Mouse (Mus musculus): ENCODE measurements around the gene Fgfr2.

The Fgfr2 gene

DNA sequence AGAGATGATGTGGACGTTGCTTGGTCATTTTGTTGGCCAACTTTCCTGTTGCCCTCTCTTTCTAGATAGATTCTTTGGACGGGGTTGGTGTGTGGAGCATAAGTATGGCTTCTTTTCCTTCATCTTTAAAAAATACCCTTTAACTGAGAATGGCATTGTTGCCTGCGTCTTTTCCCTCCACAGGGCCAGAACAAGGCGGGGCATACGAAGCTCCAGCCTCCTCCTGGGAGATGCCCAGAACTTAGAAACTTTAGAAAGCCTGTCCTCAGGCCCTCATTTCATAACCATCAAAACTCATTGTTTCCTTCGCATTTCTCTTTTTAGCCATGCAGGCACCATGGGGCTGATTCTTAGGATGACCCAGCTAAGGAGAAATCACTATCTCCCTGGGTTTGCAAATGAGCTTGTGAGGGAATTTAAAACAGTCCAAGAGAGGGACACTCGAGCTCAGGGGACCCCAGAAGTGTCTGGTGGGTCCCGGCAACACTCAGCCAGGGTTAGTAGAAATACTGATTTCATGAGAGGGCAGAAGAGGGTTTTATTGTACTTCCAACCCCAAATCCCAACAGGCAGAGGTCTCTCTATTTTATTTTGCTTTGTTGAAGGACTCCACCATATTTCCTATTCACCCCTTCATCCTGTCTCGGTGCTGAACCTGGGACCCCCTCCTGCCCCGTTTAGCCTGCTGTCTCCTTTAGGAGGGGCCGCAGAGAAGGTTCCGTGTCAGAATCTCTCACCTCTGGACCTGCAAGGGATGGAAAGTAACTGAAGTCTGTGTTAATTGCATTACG, 2754.9 kb downstream of the Fgfr2 start:
- Histone ChIP-seq H3K36me3 (ENCODE audit: control insufficient read depth, insufficient read depth, low read length, poor library complexity, severe bottlenecking) (no peaks in the 10 kb centered on the region), H3K27me3 (ENCODE audit: control insufficient read depth, insufficient read depth, low read length, poor library complexity, severe bottlenecking) (no peaks in the 10 kb centered on the region)
- no peak for DNase-seq (ENCODE audit: low read depth, low spot score)

DNA sequence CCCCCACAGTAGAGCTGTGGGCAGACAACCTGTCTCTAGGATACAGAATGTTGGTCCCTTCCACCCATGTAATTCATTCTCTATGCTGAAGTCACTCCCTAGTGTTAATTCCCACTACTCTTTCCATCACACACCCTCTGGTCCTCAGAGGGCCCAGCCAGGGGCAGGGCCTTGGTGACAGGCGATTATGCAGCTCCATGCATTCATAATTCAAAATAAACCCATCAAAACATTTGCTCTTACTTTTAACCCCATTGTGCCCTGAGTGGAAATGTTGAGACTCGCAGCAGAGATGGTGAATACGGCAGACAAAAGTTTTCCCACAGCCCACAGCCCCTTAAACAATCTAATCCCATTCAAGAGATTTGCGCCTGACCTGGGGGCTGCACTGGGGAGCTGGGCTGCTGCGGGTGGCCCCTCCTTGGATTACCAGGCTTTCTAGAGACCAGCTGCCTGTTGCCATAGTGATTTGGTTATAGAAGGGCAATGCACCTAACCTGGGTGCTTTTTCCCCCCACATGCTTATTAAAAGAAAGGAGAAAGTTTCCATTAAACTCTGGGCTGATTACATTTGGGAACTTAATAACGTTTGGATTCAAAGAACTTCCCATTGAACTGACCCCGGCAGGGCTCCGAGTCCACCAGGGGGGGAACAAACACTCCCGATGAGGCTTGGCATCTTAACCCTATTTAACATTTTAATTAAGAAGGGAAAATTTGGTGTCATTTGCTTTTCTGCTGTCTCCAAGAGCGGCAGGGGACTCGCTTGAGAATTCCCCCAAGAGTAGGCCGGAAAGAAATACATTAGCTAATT, 2755.7 kb downstream of the Fgfr2 start:
- Histone ChIP-seq H3K27me3 (ENCODE audit: control insufficient read depth, insufficient read depth, low read length, poor library complexity, severe bottlenecking) (no peaks in the 10 kb centered on the region), H3K36me3 (ENCODE audit: control insufficient read depth, insufficient read depth, low read length, poor library complexity, severe bottlenecking) (no peaks in the 10 kb centered on the region)
- DNase-seq (ENCODE audit: low read depth, low spot score): no peak

DNA sequence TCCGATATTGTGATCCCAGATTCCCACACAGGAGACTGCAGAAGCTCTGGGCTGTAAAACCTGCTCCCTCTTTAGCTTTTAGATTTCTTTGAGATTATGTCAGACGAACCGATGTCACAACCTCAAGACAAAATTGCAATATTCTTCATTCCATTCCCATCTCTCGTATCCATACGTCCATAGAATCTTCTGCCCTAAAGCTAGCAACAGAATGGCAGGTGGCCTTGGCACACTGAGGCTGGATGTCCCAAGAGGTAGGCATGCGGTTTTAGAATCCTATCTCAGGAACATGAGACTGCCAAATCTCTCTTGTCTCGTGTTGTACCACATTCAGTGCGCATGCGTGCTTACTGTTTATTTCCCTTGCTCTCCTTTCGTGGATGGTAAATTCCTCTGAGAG, 2757.4 kb downstream of the Fgfr2 start:
- H3K36me3 ChIP-seq (ENCODE audit: control insufficient read depth, insufficient read depth, low read length, poor library complexity, severe bottlenecking): no peaks in the 10 kb centered on the region
- DNase-seq (ENCODE audit: low read depth, low spot score): no peak

DNA sequence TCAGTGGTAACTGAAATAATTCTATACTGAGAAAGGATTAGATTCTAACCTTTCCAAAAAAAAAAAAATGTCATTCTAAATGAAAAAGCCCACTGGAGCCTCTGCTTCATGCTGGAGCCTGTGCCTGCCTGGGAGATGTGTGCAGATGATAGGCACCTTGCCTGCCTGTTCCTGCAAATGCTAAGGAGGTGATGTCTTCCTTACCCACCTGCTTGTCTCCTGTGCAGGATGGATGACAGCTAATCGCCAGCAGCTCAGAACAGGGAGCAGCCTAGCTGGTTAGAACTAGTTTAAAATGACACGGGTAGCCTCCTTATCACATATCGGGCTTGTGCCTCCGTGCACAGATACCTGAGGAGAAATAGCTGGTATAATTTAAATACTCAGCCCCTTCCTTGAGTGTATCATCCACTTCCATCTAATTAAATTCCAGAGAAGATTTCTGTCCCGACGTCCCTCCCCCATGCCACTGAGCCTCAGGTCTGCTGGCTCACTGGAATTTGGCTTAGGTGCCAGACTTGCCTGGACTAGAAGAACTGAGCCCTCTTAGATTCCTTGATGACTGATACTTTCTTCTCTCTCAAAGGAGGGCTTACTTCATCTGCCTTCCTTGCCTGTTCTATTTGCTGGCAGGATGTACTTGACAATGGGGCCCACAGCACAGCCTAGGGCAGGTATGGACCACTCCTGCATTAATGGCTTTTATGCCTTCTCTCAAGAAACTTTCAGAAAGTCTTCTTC, 2782.6 kb downstream of the Fgfr2 start:
- Histone ChIP-seq H3K36me3 (ENCODE audit: control insufficient read depth, insufficient read depth, low read length, poor library complexity, severe bottlenecking) (no peaks in the 10 kb centered on the region), H3K27me3 (ENCODE audit: control insufficient read depth, insufficient read depth, low read length, poor library complexity, severe bottlenecking) (no peaks in the 10 kb centered on the region)
- DNase-seq (ENCODE audit: low read depth, low spot score): no peak

More for the DNA sequence above, 2757.4 kb downstream of the Fgfr2 start:
- H3K27me3 ChIP-seq (ENCODE audit: control insufficient read depth, insufficient read depth, low read length, poor library complexity, severe bottlenecking): no peaks in the 10 kb centered on the region

DNA sequence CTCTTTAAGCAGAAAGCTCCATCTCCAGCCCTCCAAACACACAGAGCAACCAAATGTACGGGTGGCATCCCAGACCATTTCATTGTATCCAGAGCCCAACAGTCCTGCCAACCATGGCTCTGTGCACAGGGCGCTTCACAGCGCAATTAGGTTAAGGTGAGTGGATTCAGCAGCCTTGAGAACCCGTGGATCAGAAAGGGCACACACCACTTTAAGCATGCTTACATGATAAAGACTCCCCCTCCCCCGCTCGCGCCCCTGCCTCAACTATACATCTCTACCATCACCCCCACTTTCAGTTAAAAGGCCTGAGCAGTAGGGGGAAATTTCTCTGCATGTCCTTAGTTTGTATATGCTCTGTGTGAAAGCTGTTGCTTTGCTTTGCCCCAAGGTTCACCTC, 2785.5 kb downstream of the Fgfr2 start:
- no peaks in the 10 kb centered on the region for H3K27me3 ChIP-seq (ENCODE audit: control insufficient read depth, insufficient read depth, low read length, poor library complexity, severe bottlenecking)
- DNase-seq (ENCODE audit: low read depth, low spot score): no peak
- H3K36me3 ChIP-seq (ENCODE audit: control insufficient read depth, insufficient read depth, low read length, poor library complexity, severe bottlenecking): no peaks in the 10 kb centered on the region

DNA sequence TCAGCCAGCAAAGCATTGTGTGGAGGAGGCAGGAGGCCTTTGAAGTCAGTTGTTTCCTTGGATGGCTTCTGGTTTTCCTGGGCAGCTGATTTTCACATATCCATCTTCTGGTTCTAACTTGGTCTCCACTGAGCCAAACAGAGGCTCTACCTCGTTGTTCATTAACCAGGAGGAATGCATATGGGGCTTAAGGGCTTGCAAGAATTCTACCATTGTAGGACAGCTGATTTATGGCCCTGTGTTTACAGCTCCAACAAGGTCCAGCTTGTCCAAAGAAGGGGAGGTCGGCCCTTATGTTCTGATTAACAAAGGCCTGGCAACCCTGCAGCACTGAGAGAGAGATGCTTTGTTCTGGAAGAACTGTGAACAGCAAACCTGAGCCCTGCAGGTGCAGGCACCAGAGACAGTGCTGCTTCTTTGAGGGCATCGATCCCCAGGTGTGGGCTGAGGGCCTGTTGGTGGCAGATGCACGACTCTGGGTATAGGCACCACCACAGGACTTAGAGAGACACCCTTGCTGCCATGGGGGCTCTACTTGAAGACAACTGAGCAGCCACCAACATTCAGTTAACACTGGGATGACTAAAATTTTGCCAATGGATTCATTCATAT, 2787.6 kb downstream of the Fgfr2 start:
- Histone ChIP-seq H3K36me3 (ENCODE audit: control insufficient read depth, insufficient read depth, low read length, poor library complexity, severe bottlenecking) (no peaks in the 10 kb centered on the region), H3K27me3 (ENCODE audit: control insufficient read depth, insufficient read depth, low read length, poor library complexity, severe bottlenecking) (no peaks in the 10 kb centered on the region)
- DNase-seq (ENCODE audit: low read depth, low spot score): no peak

DNA sequence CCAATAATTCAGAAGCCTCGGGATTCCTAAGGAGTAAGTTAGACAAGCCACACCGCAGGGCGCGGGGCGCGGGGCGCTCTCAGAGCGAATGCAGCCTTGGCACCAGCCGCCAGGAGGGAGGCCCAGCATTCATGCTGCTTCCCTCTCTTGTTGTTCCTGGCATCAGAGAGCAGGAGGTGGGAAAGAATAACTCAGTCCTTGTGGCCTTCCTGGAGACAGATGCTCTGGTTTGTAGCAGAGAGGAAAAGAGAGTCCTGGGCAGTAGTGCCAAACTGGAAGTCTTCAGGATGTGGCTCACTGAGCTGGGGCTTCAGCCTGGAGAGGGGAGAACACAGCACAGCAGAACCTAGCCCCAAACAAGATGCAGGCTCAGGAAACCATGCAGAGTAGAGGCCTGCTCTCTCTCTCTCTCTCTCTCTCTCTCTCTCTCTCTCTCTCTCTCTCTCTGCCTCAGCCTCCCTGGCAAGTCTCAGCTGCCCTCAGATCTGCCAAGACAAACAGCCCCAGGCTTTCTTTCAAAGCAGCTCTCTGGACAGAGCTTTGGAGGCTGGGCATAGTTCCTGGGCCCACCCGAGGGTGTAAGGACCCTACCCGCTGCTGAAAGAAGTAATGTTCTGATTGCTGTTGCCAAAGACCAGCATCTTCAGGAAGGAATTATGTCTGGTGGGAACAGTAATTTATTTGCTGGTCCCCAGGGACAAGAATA, 2790.5 kb downstream of the Fgfr2 start:
- no peaks in the 10 kb centered on the region for H3K27me3 ChIP-seq (ENCODE audit: control insufficient read depth, insufficient read depth, low read length, poor library complexity, severe bottlenecking)
- DNase-seq (ENCODE audit: low read depth, low spot score): no peak
- no peaks in the 10 kb centered on the region for H3K36me3 ChIP-seq (ENCODE audit: control insufficient read depth, insufficient read depth, low read length, poor library complexity, severe bottlenecking)

DNA sequence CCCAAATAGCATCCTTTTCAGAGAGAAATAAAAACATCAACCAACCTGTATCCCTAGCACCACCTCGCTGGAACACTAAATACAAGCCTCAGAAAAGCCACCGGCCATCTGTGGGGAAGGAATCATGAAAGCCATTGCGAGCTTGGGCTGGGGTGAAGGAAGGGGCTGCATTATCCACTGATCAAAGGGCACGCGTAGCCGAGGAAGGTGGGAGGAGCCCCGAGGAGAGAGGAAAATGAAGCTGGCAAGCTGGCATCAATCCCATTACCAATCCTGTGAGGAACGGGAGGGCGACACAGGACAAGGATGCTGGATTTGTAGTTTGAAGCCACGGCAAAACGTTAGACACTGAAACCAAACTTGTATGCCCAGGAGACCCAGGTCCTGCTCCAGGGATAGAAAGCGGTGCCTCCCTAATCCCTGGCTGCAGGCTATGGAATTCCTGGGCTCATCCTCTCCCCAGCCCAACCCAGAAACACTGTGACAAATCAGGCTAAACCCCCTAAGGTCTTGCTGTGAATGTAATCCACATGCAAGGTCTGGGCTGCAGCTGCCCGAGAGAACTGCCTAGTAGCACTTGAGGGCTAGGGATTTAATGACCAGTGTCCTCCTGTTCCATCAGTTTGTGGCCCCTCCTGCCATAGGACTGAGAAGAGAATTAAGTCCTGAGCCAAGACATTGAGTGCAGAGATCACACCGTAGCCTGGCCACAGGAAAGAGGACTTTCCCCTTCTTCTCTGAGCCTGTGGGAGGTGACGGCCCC, 2795.4 kb downstream of the Fgfr2 start:
- H3K27me3 ChIP-seq (ENCODE audit: control insufficient read depth, insufficient read depth, low read length, poor library complexity, severe bottlenecking): no peaks in the 10 kb centered on the region
- no peak for DNase-seq (ENCODE audit: low read depth, low spot score)
- no peaks in the 10 kb centered on the region for H3K36me3 ChIP-seq (ENCODE audit: control insufficient read depth, insufficient read depth, low read length, poor library complexity, severe bottlenecking)

DNA sequence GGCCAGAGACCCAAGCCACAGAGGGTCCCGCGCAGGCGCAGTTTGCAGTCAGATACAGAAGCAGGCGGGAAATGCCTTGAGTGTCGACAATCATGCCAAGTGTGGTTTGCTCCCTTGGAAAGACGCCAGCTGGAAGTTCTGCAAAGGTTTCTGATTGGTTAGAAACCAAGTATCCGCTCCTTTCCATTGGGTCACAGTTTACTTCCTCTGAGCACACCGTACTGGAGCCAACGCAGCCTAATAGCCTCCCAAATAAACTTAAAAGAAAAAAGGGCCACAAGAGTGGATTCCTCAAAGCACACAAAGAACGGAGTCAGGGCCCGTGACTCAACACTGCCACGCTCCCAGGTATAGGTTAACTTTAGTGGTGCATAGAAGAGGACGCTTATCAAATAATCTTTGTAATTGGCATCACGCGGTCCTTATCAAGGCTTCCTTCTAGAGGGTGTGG, 2797.1 kb downstream of the Fgfr2 start:
- no peaks in the 10 kb centered on the region for H3K36me3 ChIP-seq (ENCODE audit: control insufficient read depth, insufficient read depth, low read length, poor library complexity, severe bottlenecking)
- no peaks in the 10 kb centered on the region for H3K27me3 ChIP-seq (ENCODE audit: control insufficient read depth, insufficient read depth, low read length, poor library complexity, severe bottlenecking)
- no peak for DNase-seq (ENCODE audit: low read depth, low spot score)

DNA sequence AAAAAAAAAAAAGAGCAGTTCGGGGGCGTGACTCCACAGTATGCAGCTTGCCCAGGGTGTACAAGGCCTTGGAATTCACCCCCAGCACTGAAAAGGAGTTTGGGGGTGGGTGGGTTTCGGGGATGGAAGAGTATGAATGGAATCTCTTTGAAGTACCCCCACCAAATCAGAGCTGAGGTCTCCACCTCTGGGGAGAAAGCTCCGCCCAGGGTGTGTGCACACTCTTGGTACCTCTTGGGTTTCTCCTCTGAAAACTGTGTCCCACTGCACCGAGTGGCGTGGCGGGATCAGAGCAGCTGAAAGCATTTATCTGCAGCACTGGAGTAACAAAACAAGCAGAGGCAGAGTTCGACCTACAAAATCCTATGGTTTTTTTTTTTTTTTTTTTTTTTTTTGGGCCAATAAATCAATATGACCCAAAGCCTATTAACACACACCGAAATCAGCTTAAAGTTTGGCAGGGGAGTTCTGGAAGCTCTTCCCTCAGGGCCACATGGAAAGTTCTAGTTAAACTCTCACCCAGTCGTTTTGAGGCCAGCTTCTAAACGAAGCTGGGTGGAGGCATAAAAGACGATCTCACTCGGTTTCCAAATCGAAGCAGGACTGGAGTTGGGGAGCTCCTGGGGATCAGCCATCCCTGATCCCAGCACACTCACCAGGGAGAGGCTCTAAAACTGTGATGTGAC, 2798.3 kb downstream of the Fgfr2 start:
- Histone ChIP-seq H3K27me3 (ENCODE audit: control insufficient read depth, insufficient read depth, low read length, poor library complexity, severe bottlenecking) (no peaks in the 10 kb centered on the region), H3K36me3 (ENCODE audit: control insufficient read depth, insufficient read depth, low read length, poor library complexity, severe bottlenecking) (no peaks in the 10 kb centered on the region)
- no peak for DNase-seq (ENCODE audit: low read depth, low spot score)

DNA sequence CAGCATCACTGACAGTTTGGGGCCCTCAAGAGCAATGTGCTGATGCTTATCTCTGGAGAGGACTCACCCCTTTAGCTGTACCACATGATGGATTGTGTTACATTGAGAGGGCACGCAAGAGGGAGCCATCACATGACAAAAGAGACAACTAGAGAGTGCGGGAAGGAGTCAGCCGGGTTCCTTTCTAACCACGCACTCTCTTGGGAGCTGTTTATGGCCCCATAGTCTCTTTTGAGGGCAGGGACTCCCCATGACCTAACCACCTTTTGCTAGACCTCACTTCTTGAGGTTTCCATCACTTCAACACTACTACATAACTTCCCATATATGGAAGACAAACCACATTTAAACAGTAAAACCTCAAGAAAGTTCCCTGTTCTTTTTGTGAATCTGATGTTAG, 2799.4 kb downstream of the Fgfr2 start:
- no peak for DNase-seq (ENCODE audit: low read depth, low spot score)
- H3K36me3 ChIP-seq (ENCODE audit: control insufficient read depth, insufficient read depth, low read length, poor library complexity, severe bottlenecking): no peaks in the 10 kb centered on the region
- no peaks in the 10 kb centered on the region for H3K27me3 ChIP-seq (ENCODE audit: control insufficient read depth, insufficient read depth, low read length, poor library complexity, severe bottlenecking)

DNA sequence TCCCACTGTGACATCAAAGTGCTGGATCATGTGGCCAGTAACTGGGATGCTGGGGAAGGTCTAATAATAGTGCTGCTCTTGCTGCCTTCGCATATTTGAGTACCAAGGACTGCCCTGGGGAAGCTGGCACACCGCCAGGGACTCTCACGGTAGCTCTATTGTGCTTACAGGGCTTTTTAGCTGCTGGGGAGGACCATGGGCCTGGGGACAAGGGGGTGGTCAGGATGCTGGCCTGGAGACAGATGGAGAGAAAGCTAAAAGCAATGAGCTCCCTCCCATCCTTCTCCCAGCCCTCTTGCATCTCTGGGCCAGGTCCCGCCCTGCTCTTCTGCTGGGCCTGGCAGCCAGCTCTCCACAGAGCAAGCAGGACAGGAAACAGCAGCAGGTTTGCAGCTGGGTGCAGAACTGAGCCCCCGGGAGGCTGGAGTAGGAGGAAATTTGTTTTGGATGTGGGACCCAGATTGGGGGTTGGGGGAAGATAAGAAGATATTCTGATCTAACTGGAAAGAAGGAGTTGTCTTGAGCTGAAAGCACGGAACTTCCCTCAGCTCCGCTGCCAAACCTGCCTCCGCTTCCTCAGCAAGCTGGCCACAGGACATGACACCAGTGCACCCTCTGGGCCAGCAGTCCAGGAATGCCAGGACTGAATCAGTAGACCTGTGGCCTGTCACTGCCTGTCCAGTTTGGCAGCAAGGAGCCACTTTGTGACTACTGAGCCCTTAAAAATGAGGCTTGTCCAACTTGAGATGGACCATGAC, 2803.2 kb downstream of the Fgfr2 start:
- no peak for DNase-seq (ENCODE audit: low read depth, low spot score)

DNA sequence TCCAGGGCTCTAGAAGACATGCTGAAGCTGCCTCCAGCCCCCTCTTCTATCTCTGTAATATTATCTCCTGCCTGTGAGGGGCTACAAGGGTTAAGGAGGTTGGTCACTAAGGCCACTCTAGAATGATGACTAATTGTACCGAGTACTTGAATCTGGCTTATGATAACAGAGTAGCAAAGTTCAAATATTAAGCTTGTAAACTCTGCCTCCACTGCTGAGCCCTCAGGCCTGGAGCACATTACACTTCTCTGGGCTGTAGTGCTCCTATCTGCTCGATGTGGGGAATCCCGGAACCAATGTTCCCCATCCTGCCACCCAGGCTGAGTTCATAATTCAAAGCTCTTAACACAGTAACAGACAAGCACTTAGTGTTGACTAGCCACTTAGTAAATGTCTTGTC, 2806.9 kb downstream of the Fgfr2 start:
- H3K27me3 ChIP-seq (ENCODE audit: control insufficient read depth, insufficient read depth, low read length, poor library complexity, severe bottlenecking): no peaks in the 10 kb centered on the region
- DNase-seq (ENCODE audit: low read depth, low spot score): no peak
- no peaks in the 10 kb centered on the region for H3K36me3 ChIP-seq (ENCODE audit: control insufficient read depth, insufficient read depth, low read length, poor library complexity, severe bottlenecking)

More for the DNA sequence above, 2803.2 kb downstream of the Fgfr2 start:
- Histone ChIP-seq H3K27me3 (ENCODE audit: control insufficient read depth, insufficient read depth, low read length, poor library complexity, severe bottlenecking) (no peaks in the 10 kb centered on the region), H3K36me3 (ENCODE audit: control insufficient read depth, insufficient read depth, low read length, poor library complexity, severe bottlenecking) (no peaks in the 10 kb centered on the region)
